Mouse (Mus musculus) adipocyte (in vitro differentiated cells): ENCODE results near the gene Psmg3.
A peak's percentile ranks its signal among the peaks of the same experiment; 100 is the strongest.

Experiments used
- DNase-seq: peaks from one replicate; pipeline ENCODE4 v3.0.0-alpha.2; 2016; ENCODE audit warnings: low spot score

Gene Psmg3

DNA sequence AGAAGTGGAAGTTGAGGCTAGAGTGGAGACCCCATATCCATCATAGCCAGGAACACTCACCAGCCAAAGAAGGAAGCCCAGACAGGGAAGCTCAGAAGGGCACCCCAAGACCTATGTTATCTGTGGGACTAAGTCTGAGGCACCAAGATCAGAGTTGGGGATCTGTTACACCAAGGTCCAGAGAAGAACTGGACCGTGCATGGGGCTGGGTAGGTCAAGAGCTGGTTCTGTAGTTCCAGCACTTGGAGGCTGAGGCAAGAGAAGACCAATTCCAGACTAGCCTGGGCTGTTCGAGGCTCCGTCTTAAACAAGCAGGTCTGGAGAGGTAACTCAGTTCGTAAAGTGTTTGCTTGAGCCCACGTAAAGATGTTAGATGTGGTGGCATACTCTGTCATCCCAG is 32.5 kb downstream of the Psmg3 start:
- DNase-seq = no peak

DNA sequence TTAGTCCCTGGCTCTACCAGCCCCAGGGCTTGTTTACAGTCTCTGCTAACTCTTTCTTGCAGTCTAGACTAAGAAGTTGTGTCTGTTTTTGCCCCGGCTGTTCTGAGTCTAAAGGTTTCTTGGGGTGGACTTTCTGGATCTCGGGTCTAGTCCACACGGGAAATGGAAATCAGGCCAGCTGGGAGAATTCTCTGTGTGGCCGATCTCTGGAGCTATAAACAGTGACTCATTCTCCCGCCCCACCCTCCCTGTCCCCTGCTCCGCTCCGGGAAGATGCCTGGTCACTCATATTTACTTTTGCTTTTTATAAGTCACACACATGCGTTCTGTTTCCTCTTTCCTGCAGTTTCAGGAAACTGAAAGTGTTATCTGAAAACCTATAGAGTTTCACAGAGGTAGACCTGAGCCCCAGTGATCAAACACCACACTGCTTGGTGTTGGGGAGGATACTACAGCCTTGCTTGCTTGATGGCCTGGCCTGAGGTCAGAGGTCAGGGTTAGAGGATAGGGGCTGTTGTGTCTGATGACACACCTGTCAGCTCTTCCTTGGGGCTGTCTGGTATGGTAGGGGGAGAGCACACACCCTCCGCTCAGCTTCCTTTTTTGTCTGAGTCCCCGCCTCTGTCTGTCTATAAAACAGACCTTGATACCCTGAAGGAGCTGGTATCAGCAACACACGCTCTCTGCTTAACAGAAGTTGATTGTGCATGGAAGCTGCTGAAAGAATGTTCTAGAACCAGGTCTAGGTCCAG is 33.2 kb downstream of the Psmg3 start:
- peak; percentile 78 for DNase-seq

DNA sequence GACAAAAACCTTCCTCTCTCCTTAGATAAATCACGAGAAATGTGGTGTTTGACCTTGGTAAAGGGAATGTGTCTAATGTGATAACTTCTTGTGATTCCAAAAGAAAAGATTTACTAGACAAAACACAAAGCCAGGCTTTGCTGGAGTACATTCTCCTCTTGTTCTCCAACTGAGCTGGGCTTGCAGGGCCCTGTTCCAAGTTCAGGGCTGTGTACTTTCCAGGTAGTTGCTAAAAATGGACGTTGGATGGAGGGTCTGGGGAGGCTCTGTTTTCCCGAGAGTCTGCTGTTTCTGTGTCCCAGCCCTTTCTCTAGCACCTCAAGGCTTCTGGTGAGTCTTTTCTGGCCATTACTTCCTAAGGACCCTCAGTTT is 33.7 kb downstream of the Psmg3 start:
- no peak for DNase-seq

- DNase-seq = peak; percentile 39
Measured at GRCm38 (mm10) chr5:139792159-139792775, 34.4 kb downstream of the Psmg3 start.

DNA sequence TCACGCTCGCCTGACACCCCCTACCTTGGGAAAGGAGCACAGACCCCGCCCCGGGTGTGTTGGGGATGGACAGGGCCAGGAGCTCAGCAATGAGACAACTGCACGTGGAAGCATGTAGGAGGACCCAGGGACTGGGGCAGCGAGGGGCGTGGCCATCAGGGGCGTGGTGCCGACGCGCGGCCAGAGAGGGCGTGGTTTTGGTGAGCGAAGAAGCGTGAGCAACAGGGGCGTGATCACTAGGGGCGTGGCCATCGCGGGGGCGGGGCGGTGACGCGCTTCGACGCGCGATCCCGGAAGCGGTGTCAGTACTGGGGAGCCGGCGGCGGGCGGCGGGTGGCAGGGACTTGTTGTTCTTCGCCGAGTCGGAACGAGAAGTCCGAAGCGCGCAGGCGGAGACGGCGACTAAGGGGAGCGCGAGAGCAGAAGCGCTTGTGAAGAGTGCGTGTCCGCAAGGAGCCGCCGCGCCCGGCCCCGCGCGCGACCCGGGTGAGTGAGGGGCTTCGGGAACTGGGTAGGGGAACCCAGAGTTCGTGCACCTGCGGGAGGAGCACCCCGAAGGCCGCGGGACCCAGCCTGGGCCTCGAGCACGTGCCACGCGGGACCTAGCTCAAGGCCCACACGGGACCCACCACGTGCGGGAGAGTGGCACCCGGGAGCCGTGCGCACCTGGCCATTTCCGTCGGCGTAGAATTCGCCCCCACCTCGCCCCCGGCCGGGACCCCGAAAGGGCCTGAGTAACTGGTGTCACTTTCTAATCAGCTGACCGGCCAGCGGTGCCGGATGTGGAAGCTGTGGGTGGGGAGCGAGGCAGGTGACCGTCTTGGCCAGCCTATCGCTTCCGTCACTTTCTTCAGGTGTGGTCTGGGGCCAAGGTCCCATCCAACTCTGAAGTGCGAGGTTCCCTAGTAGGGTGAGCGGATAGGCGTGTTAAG is 35.2 kb downstream of the Psmg3 start, which contains the start of gene Mafk:
TSS of gene Mafk (plus strand) at position 287 of the 932 bp plus-strand sequence.
- peak; percentile 98 for DNase-seq

GRCm38 (mm10) chr5:139789466-139789865 is 37.2 kb downstream of the Psmg3 start:
- peak; percentile 37 for DNase-seq

GRCm38 (mm10) chr5:139781406-139781805 is 45.3 kb downstream of the Psmg3 start:
- DNase-seq = no peak

DNA sequence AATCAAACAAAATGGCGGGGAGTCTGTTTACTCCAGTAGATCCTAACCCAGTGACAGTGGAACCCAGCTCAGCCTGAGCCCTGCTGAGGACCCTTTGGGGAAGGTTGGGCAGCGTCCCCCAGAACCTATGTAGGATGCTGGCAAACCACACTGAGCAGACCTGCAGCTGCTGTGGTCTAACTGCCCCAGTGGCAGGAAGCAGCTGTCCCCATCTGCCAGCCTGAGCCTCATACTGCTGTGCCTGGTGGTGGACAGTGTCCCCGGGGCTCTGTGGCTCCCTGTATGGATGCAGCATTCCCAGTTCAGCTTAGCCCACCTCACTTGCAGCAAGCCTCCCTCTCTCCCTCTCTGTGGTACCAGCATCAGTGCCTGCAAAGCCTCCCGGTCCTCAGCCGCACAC is 49.7 kb downstream of the Psmg3 start:
- DNase-seq = no peak

GRCm38 (mm10) chr5:139775216-139775926 is 51.3 kb downstream of the Psmg3 start, which contains the start of gene Ints1:
TSS of gene Ints1 (minus strand) at chr5:139775674.
- peak; percentile 99 for DNase-seq
